Mouse (Mus musculus): ENCODE measurements around the gene Trmt10b. TPM values are rescaled to one million over a fixed set of nuclear protein-coding genes. Genes with fewer than 3 reads are reported as not detected.

The Trmt10b gene
- polyA plus RNA-seq, 1 experiment from 2014 or later, result 22.0 TPM

DNA sequence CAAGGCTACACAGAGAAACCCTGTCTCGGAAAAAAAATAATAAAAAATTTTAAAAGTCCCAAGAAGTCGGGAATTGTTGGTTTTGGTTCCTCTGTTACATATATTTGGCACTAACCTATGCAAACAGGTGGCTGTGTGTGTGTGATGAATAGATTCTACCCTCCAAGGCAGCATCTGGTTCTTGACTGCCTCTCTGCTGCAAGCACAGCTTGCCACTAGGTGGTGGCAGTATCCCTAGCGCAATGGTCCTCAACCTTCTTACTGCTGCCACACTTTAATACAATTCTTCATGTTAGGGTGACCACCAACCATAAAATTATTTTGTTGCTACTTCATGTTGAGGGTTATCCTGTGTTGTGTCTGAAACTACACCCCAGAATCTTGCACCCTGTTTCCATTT is 10.6 kb upstream of the Trmt10b start:
- ATAC-seq (replicated peaks), result no peak
- Histone ChIP-seq H3K4me3 (no peak overlapping the region), H3K27ac (replicated peaks) (no peak overlapping the region), H3K9me3 (no peaks in the 10 kb centered on the region), H3K27me3 (no peaks in the 10 kb centered on the region), H3K9ac (replicated peaks) (no peak overlapping the region), H3K4me1 (no peaks in the 10 kb centered on the region), H3K36me3 (no peaks in the 10 kb centered on the region), H3K4me2 (replicated peaks) (no peak overlapping the region)
- WGBS, result 48% methylated on average over 3 of the region's 3 CpGs

DNA sequence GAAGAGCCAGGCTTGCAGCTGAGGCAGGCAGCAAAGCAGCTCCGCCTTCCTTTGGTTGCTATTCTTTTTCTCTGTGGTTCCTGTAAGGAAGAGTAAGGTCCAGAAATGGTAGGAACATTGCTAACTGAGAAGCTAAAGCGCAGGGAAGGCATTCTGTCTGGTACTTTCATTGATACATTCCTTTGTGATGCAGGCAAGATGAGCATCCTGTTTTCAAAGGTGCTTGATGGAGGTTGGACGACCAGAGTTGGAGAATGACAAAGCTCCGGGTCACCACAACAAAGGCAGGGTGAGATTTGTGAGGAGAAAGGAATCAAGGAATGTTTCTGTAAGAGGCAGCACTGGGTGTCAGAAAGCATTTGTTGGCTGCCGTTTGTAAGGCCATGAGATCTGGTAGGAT is 9.0 kb upstream of the Trmt10b start:
- no peak for ATAC-seq (replicated peaks)
- no peak overlapping the region for H3K4me2 ChIP-seq (replicated peaks)
- no peaks in the 10 kb centered on the region for H3K27me3 ChIP-seq
- H3K9me3 ChIP-seq, result no peaks in the 10 kb centered on the region
- no peak overlapping the region for H3K27ac ChIP-seq (replicated peaks)
- H3K4me1 ChIP-seq, result no peaks in the 10 kb centered on the region
- H3K36me3 ChIP-seq, result no peaks in the 10 kb centered on the region
- H3K4me3 ChIP-seq, result no peak overlapping the region
- WGBS, result 78% methylated on average over 5 of the region's 5 CpGs
- no peak overlapping the region for H3K9ac ChIP-seq (replicated peaks)

DNA sequence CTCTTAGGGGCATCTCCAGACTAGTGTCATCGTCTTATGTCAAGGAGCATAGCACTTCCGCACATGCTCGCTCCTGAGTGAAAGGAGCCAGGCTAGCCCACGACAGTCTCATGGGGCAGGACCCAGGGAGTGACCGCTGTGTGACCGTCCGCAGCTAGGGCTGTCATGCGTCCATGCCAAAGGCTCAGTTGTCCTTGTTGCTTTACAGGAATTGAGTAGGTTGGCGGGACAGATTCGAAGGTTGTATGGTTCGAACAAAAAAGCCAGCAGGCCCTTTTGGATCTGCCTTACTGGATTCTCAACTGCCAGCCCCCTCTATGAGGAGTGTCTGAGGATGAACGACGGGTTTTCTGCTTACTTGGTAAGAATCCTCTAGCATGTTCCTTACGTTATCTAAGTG is 8.6 kb downstream of the Trmt10b start:
- WGBS, result 97% methylated on average over 14 of the region's 14 CpGs
- Histone ChIP-seq H3K27me3 (no peaks in the 10 kb centered on the region), H3K27ac (replicated peaks) (no peak overlapping the region), H3K4me2 (replicated peaks) (no peak overlapping the region), H3K4me1 (no peaks in the 10 kb centered on the region), H3K9me3 (no peaks in the 10 kb centered on the region), H3K36me3 (peaks cover 78% of the 10 kb centered on the region), H3K9ac (replicated peaks) (no peak overlapping the region), H3K4me3 (no peak overlapping the region)
- no peak for ATAC-seq (replicated peaks)

DNA sequence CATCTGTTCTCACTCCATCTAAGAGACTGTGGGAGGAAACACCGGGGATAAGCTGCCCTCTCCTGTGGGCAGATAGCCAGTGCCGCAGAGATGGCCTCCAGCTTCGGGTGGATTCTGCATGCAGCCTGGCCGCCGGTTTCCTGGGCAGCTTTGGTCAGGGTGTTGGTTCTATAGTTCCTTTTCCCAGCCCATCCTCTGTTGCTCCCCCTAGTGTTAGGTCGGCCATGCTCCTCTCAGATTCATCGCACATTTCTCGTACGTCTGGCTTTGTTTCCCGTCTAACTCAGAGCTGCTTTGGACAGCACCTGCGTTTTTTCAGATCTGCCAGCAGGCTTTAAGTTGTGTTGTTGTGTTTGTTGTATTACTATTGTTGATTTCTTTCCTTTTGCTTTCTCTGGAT is 11.1 kb downstream of the Trmt10b start:
- H3K27ac ChIP-seq (replicated peaks), result no peak overlapping the region
- H3K4me1 ChIP-seq, result no peaks in the 10 kb centered on the region
- WGBS, result 34% methylated on average over 11 of the region's 11 CpGs
- no peak overlapping the region for H3K4me3 ChIP-seq
- H3K4me2 ChIP-seq (replicated peaks), result no peak overlapping the region
- no peak overlapping the region for H3K9ac ChIP-seq (replicated peaks)
- H3K27me3 ChIP-seq, result no peaks in the 10 kb centered on the region
- no peak for ATAC-seq (replicated peaks)
- H3K36me3 ChIP-seq, result peaks cover 64% of the 10 kb centered on the region
- H3K9me3 ChIP-seq, result no peaks in the 10 kb centered on the region

DNA sequence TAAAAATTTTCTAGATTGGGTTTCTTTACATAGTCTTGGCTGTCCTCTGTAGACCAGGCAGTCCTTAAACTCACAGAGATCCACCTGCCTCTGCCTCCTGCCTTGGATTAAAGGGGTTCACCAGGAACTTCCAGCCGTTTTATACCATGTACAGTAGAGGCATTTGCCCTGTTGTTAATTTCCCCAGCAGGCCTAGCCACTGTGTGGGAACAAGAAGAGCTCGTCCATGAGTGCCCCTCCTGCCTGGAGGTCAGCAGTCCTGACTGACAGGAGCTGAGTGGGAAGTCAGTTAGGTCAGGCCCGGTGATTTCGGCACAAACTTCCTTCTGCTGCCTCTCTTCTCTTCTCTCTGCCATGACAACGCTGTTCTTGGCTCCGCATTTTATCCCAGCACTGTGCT is 11.7 kb downstream of the Trmt10b start:
- H3K9ac ChIP-seq (replicated peaks), result no peak overlapping the region
- H3K27me3 ChIP-seq, result no peaks in the 10 kb centered on the region
- H3K36me3 ChIP-seq, result peaks cover 62% of the 10 kb centered on the region
- no peak overlapping the region for H3K4me2 ChIP-seq (replicated peaks)
- H3K9me3 ChIP-seq, result no peaks in the 10 kb centered on the region
- no peak overlapping the region for H3K4me3 ChIP-seq
- H3K27ac ChIP-seq (replicated peaks), result no peak overlapping the region
- 95% methylated on average over 6 of the region's 6 CpGs for WGBS
- no peaks in the 10 kb centered on the region for H3K4me1 ChIP-seq
- no peak for ATAC-seq (replicated peaks)

DNA sequence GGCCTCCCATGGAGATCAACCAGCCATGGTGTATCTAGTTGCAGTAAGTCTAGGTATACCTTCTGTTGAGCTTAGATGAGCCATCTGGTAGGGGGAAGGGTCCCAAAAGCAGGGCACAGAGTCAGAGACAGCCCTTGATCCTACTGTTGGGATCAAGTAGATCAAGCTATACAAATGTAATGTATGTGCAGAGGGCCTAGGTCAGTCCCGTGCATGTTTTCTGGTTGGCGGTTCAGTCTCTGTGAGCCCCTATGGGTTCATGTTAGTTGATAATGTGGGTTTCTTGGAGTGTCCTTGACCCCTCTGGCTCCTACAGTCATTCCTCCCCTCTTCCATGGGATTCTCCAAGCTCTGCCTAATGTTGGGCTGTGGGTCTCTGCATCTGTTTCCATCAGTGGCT is 14.1 kb downstream of the Trmt10b start:
- no peak overlapping the region for H3K27ac ChIP-seq (replicated peaks)
- H3K4me1 ChIP-seq, result no peaks in the 10 kb centered on the region
- no peaks in the 10 kb centered on the region for H3K9me3 ChIP-seq
- H3K36me3 ChIP-seq, result peaks cover 60% of the 10 kb centered on the region
- no peak overlapping the region for H3K4me3 ChIP-seq
- H3K27me3 ChIP-seq, result no peaks in the 10 kb centered on the region
- no peak overlapping the region for H3K9ac ChIP-seq (replicated peaks)
- WGBS, result 95% methylated on average over 2 of the region's 2 CpGs
- H3K4me2 ChIP-seq (replicated peaks), result no peak overlapping the region
- no peak for ATAC-seq (replicated peaks)

DNA sequence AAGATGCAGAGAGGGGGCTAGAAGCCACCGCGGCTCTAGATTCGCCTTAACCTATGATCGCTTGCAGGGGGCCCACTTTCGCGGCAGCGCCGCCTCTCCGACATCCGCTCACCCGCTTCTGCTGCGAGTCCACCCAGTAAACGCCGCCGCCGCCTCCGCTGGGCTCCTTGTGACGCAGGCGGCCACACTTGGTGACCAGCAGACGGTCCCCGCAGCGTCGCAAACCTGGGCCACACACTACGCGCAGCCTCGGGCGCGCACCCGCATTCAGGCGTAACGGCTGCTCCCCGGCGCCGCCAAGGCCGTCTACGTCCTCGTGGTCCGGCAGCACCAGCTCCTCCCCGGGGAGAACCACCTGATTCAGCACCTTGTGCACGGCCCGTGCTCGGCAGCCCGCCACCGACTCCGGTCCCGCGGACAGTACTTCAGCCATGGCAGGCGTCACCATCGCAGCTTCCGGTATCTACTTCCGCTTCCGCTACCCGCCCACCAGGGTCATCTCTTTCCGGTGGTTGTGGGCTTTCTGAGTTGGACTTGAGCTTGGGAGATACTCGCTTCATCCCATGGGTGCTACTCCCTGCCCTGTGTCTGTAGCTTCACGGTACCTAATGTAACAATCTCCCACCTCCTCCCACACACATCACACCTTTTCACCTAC is 23.4 kb downstream of the Trmt10b start:
- Histone ChIP-seq H3K27me3 (peaks cover 6% of the 10 kb centered on the region; the same call in 1 of the 2 replicates), H3K4me2 (replicated peaks) (peak overlapping the region; percentile 70)

DNA sequence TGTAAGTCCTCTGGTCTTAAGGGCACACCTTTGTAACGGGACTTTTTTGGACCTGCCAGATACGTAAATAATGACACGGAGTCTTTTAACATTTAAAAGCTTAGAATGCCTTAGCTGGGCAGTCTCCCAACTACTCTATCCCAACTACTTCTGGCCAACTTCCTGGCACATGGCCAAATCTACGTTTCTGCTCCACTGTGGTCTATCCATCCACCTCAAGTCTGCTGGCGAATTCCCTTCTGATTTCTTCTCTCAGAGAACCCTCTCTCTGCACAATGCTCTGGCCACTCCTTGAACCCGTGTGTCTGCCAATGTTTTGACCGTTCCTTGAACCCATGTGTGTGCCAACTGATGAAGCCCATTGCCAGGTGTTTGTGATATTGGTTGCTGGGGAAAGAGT is 34.2 kb downstream of the Trmt10b start:
- peaks cover 3% of the 10 kb centered on the region; the same call in 1 of the 2 replicates for H3K27me3 ChIP-seq
- H3K4me3 ChIP-seq, result no peak overlapping the region
- H3K36me3 ChIP-seq, result no peaks in the 10 kb centered on the region
- 70% methylated on average over 7 of the region's 7 CpGs for WGBS
- ATAC-seq (replicated peaks), result no peak
- no peak overlapping the region for H3K4me2 ChIP-seq (replicated peaks)
- no peaks in the 10 kb centered on the region for H3K4me1 ChIP-seq
- no peaks in the 10 kb centered on the region for H3K9me3 ChIP-seq
- no peak overlapping the region for H3K27ac ChIP-seq (replicated peaks)
- no peak overlapping the region for H3K9ac ChIP-seq (replicated peaks)

More for the DNA sequence above, 23.4 kb downstream of the Trmt10b start:
- WGBS, result under 1% methylated on average over 56 of the region's 56 CpGs
- peak overlapping the region; percentile 85 for H3K27ac ChIP-seq (replicated peaks)
- peak overlapping the region; percentile 99 for H3K4me3 ChIP-seq
- no peaks in the 10 kb centered on the region for H3K9me3 ChIP-seq
- peak overlapping the region; percentile 90 for H3K9ac ChIP-seq (replicated peaks)
- peaks cover 28% of the 10 kb centered on the region for H3K36me3 ChIP-seq
- ATAC-seq (replicated peaks), result peak; percentile 94
- peaks cover 20% of the 10 kb centered on the region for H3K4me1 ChIP-seq

DNA sequence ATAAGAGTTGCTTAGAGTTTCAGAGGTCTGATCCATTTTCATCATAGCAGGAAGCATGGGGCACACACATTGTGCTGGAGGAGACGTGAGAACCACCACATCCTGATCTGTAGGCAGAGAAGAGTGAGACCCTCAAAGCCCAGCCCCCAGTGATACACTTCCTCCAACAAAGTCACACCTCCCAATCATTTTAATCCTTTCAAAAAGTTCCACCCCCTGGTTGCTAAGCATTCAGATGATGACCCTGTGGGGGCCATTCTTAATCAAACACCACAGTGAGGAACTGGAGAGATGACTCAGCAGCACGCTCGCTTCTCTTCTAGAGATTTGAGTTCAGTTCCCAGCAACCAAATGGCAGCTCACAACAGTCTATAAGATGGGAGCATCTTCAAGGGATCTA is 35.5 kb downstream of the Trmt10b start:
- H3K9me3 ChIP-seq, result no peaks in the 10 kb centered on the region
- no peak overlapping the region for H3K4me2 ChIP-seq (replicated peaks)
- 72% methylated on average over 3 of the region's 3 CpGs for WGBS
- H3K4me1 ChIP-seq, result no peaks in the 10 kb centered on the region
- H3K36me3 ChIP-seq, result no peaks in the 10 kb centered on the region
- ATAC-seq (replicated peaks), result no peak
- H3K9ac ChIP-seq (replicated peaks), result no peak overlapping the region
- H3K4me3 ChIP-seq, result no peak overlapping the region
- no peak overlapping the region for H3K27ac ChIP-seq (replicated peaks)
- H3K27me3 ChIP-seq, result peaks cover 3% of the 10 kb centered on the region; the same call in 1 of the 2 replicates

DNA sequence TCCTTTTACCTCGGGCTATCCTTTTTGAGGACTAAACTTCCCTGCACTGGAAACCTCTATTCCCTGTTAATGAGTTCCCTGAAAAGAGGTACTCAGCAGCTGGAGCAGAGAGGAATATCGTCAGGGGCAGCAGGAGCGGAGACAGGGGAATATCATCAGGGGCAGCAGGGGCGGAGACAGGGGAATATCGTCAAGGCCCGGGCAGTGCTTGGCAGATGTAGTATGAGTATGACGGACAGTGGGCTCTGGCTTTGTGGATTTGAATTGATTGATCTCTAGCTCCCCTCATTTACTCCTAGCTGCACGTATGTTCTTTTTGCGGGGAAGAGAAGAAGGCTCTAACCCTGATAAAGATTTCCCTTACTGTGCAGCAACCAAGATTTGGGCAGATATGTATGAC is 44.3 kb downstream of the Trmt10b start:
- peak overlapping the region; percentile 93 for H3K27ac ChIP-seq (replicated peaks)
- ATAC-seq (replicated peaks), result no peak
- WGBS, result 46% methylated on average over 9 of the region's 9 CpGs

DNA sequence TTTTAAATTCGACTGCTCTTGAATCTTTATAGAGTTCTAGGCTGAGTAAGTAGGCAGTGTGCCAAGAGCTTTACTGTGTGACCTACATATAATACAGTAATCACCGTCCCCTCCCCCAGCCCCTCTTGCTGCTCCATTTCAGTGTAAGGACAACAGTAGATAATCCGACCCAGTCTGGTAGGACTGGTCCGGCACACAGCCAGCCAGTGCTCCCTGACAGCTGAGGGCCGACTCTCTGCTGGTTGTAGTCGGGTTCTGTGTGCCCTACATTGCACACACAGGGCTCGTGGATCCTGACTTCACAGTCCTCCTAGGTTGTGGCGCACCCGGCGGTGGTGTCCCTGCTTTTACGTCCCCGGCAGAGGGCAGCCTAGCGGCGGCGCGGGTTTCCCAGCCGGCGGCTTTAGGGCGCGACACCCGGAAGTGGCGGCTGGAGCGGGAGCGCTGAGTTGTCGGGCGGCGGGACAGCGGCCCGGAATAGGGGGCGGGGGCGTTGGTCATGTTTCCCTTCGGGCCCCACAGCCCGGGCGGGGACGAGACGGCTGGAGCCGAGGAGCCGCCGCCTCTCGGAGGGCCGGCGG is 44.8 kb downstream of the Trmt10b start, which contains the start of gene Dcaf10:
Gene Dcaf10, plus strand, starts transcription at position 433 of the 581 bp plus-strand sequence.
- Histone ChIP-seq H3K36me3 (no peaks in the 10 kb centered on the region), H3K9me3 (no peaks in the 10 kb centered on the region), H3K27ac (replicated peaks) (peak within 1 kb of the TSS; percentile 93), H3K9ac (replicated peaks) (peak within 1 kb of the TSS; percentile 73), H3K4me2 (replicated peaks) (peak within 1 kb of the TSS; percentile 80), H3K4me1 (peaks cover 18% of the 10 kb centered on the region), H3K27me3 (no peaks in the 10 kb centered on the region), H3K4me3 (peak within 1 kb of the TSS; percentile 77)
- peak; percentile 94 for ATAC-seq (replicated peaks)
- under 1% methylated on average over 39 of the region's 42 CpGs for WGBS

More for the DNA sequence above, 44.3 kb downstream of the Trmt10b start:
- Histone ChIP-seq H3K4me1 (peaks cover 18% of the 10 kb centered on the region), H3K9me3 (no peaks in the 10 kb centered on the region), H3K9ac (replicated peaks) (peak overlapping the region; percentile 73), H3K36me3 (no peaks in the 10 kb centered on the region), H3K27me3 (no peaks in the 10 kb centered on the region), H3K4me3 (peak overlapping the region; percentile 77), H3K4me2 (replicated peaks) (peak overlapping the region; percentile 80)

DNA sequence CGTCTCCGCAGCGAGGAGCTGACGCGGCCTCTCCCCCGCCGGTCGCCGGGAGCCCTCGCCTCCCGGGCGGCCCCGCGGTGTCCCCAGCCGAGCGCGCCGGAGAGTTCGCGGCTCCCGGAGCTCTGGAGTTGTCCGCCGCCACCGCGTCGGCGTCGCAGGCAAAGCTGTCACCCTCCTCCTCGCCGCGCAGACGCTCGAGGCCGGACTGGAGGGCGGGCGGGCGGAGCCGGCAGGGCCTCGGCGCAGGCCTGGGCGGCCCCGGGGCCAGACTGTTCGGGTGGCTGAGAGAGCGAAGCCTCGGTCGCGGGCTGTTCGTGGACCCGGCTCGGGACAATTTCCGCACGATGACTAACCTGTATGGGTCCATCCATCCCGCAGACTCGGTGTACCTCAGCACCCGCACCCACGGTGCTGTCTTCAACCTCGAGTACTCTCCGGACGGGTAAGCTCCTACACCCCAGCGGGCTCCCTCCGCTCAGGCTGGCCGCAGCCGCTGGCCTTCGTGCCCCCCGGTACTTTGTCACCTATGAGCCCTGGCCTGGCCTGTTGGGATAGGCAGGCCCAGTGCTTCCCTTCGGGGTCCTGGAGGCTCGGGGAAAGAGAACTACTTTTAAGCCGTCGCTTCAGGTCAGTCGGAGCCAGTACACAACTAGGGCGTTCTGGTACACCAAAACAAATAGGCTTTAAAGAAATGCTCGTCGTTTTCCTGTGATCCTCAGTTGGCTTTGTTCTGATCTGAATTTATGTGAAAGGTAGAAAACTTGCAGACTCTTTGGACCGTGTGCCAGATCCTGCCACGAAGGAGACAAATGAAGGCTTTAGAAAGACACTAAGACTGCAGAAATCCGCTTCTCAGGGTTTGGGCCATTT is 45.6 kb downstream of the Trmt10b start, which contains the start of gene Exosc3:
Gene Exosc3, minus strand, starts transcription at position 447 of the 870 bp plus-strand sequence.
- H3K4me3 ChIP-seq, result peak within 1 kb of the TSS; percentile 77
- H3K9ac ChIP-seq (replicated peaks), result peak within 1 kb of the TSS; percentile 73
- peaks cover 18% of the 10 kb centered on the region for H3K4me1 ChIP-seq
- no peaks in the 10 kb centered on the region for H3K27me3 ChIP-seq
- H3K4me2 ChIP-seq (replicated peaks), result peak within 1 kb of the TSS; percentile 80
- H3K9me3 ChIP-seq, result no peaks in the 10 kb centered on the region
- peak; percentile 82 for ATAC-seq (replicated peaks)
- WGBS, result under 1% methylated on average over 63 of the region's 76 CpGs
- 0 out of 2 replicates have a peak, but pooled peaks cover 4% of the 10 kb centered on the region for H3K36me3 ChIP-seq
- peak within 1 kb of the TSS; percentile 93 for H3K27ac ChIP-seq (replicated peaks)

All from forebrain, embryonic 15.5 days (tissue).